Mouse (Mus musculus): ENCODE measurements around the gene Acr.

The Acr gene

GRCm38 (mm10) chr15:89589146-89589545 is 21.0 kb downstream of the Acr start:
- no peaks in the 10 kb centered on the region for H3K36me3 ChIP-seq (ENCODE audit: insufficient read depth, low read length)
- TF ChIP-seq CTCF (conservative IDR thresholded peaks at IDR 0.05; ENCODE audit: low read length) (no peak), POU5F1 (IDR thresholded peaks at IDR 0.05; ENCODE audit: borderline replicate concordance, low read length) (no peak), NANOG (IDR thresholded peaks at IDR 0.05; ENCODE audit: borderline replicate concordance, low read length) (no peak)
- peaks cover 35% of the 10 kb centered on the region for H3K4me1 ChIP-seq (replicated peaks; ENCODE audit: low read depth, low read length)
- no peak overlapping the region for H3K4me3 ChIP-seq (replicated peaks; ENCODE audit: low read length)
- no peaks in the 10 kb centered on the region for H3K9me3 ChIP-seq (ENCODE audit: low read length)
- H3K27me3 ChIP-seq (ENCODE audit: insufficient read depth, low read length): peaks cover 5% of the 10 kb centered on the region; the same call in 1 of the 2 replicates

- Histone ChIP-seq H3K4me1 (replicated peaks; ENCODE audit: low read depth, low read length) (peaks cover 15% of the 10 kb centered on the region), H3K27me3 (ENCODE audit: insufficient read depth, low read length) (peaks cover 5% of the 10 kb centered on the region; the same call in 1 of the 2 replicates), H3K9me3 (ENCODE audit: low read length) (no peaks in the 10 kb centered on the region), H3K4me3 (replicated peaks; ENCODE audit: low read length) (peak overlapping the region; percentile 89), H3K36me3 (ENCODE audit: insufficient read depth, low read length) (no peaks in the 10 kb centered on the region)
- TF ChIP-seq POU5F1 (IDR thresholded peaks at IDR 0.05; ENCODE audit: borderline replicate concordance, low read length): no peak
- TF ChIP-seq NANOG (IDR thresholded peaks at IDR 0.05; ENCODE audit: borderline replicate concordance, low read length): no peak
- no peak for TF ChIP-seq CTCF (conservative IDR thresholded peaks at IDR 0.05; ENCODE audit: low read length)
Observed at GRCm38 (mm10) chr15:89591317-89591716, 23.2 kb downstream of the Acr start.

GRCm38 (mm10) chr15:89591723-89592455 is 23.8 kb downstream of the Acr start, which contains the start of gene Rabl2:
Rabl2 (minus strand) TSS chr15:89591923.
- Histone ChIP-seq H3K4me1 (replicated peaks; ENCODE audit: low read depth, low read length) (peaks cover 14% of the 10 kb centered on the region), H3K27me3 (ENCODE audit: insufficient read depth, low read length) (peaks cover 5% of the 10 kb centered on the region; the same call in 1 of the 2 replicates), H3K4me3 (replicated peaks; ENCODE audit: low read length) (peak within 1 kb of the TSS; percentile 89), H3K36me3 (ENCODE audit: insufficient read depth, low read length) (no peaks in the 10 kb centered on the region), H3K9me3 (ENCODE audit: low read length) (no peaks in the 10 kb centered on the region)
- TF ChIP-seq CTCF (conservative IDR thresholded peaks at IDR 0.05; ENCODE audit: low read length) (no peak), POU5F1 (IDR thresholded peaks at IDR 0.05; ENCODE audit: borderline replicate concordance, low read length) (no peak), NANOG (IDR thresholded peaks at IDR 0.05; ENCODE audit: borderline replicate concordance, low read length) (no peak)

- no peaks in the 10 kb centered on the region for H3K9me3 ChIP-seq (ENCODE audit: low read length)
- H3K27me3 ChIP-seq (ENCODE audit: insufficient read depth, low read length): peaks cover 5% of the 10 kb centered on the region; the same call in 1 of the 2 replicates
- TF ChIP-seq POU5F1 (IDR thresholded peaks at IDR 0.05; ENCODE audit: borderline replicate concordance, low read length): no peak
- TF ChIP-seq CTCF (conservative IDR thresholded peaks at IDR 0.05; ENCODE audit: low read length): no peak
- TF ChIP-seq NANOG (IDR thresholded peaks at IDR 0.05; ENCODE audit: borderline replicate concordance, low read length): no peak
- peak overlapping the region; percentile 89 for H3K4me3 ChIP-seq (replicated peaks; ENCODE audit: low read length)
- peaks cover 14% of the 10 kb centered on the region for H3K4me1 ChIP-seq (replicated peaks; ENCODE audit: low read depth, low read length)
- no peaks in the 10 kb centered on the region for H3K36me3 ChIP-seq (ENCODE audit: insufficient read depth, low read length)
Observed at GRCm38 (mm10) chr15:89592548-89592947, 24.4 kb downstream of the Acr start.

GRCm38 (mm10) chr15:89605822-89606570 is 37.9 kb downstream of the Acr start:
- TF ChIP-seq CTCF (conservative IDR thresholded peaks at IDR 0.05; ENCODE audit: low read length): peak; percentile 37
- TF ChIP-seq NANOG (IDR thresholded peaks at IDR 0.05; ENCODE audit: borderline replicate concordance, low read length): no peak
- Histone ChIP-seq H3K4me1 (replicated peaks; ENCODE audit: low read depth, low read length) (peaks cover 20% of the 10 kb centered on the region), H3K27me3 (ENCODE audit: insufficient read depth, low read length) (no peaks in the 10 kb centered on the region), H3K9me3 (ENCODE audit: low read length) (peaks cover 8% of the 10 kb centered on the region), H3K36me3 (ENCODE audit: insufficient read depth, low read length) (no peaks in the 10 kb centered on the region), H3K4me3 (replicated peaks; ENCODE audit: low read length) (no peak overlapping the region)

- H3K4me1 ChIP-seq (replicated peaks; ENCODE audit: low read depth, low read length): peaks cover 20% of the 10 kb centered on the region
- no peaks in the 10 kb centered on the region for H3K27me3 ChIP-seq (ENCODE audit: insufficient read depth, low read length)
- peaks cover 15% of the 10 kb centered on the region for H3K9me3 ChIP-seq (ENCODE audit: low read length)
- H3K4me3 ChIP-seq (replicated peaks; ENCODE audit: low read length): 0 out of 2 replicates have a peak overlapping the region, but pooled peaks have one; percentile 17
- TF ChIP-seq POU5F1 (IDR thresholded peaks at IDR 0.05; ENCODE audit: borderline replicate concordance, low read length) (no peak), CTCF (conservative IDR thresholded peaks at IDR 0.05; ENCODE audit: low read length) (no peak), NANOG (IDR thresholded peaks at IDR 0.05; ENCODE audit: borderline replicate concordance, low read length) (no peak)
- no peaks in the 10 kb centered on the region for H3K36me3 ChIP-seq (ENCODE audit: insufficient read depth, low read length)
Observed at GRCm38 (mm10) chr15:89607480-89607879, 39.4 kb downstream of the Acr start.

- Histone ChIP-seq H3K36me3 (ENCODE audit: insufficient read depth, low read length) (no peaks in the 10 kb centered on the region), H3K9me3 (ENCODE audit: low read length) (peaks cover 15% of the 10 kb centered on the region), H3K4me1 (replicated peaks; ENCODE audit: low read depth, low read length) (peaks cover 20% of the 10 kb centered on the region), H3K27me3 (ENCODE audit: insufficient read depth, low read length) (no peaks in the 10 kb centered on the region), H3K4me3 (replicated peaks; ENCODE audit: low read length) (0 out of 2 replicates have a peak overlapping the region, but pooled peaks have one; percentile 17)
- TF ChIP-seq CTCF (conservative IDR thresholded peaks at IDR 0.05; ENCODE audit: low read length) (no peak), POU5F1 (IDR thresholded peaks at IDR 0.05; ENCODE audit: borderline replicate concordance, low read length) (no peak), NANOG (IDR thresholded peaks at IDR 0.05; ENCODE audit: borderline replicate concordance, low read length) (no peak)
Observed at GRCm38 (mm10) chr15:89607888-89608287, 39.8 kb downstream of the Acr start.

- TF ChIP-seq NANOG (IDR thresholded peaks at IDR 0.05; ENCODE audit: borderline replicate concordance, low read length): no peak
- TF ChIP-seq CTCF (conservative IDR thresholded peaks at IDR 0.05; ENCODE audit: low read length): peak; percentile 39
- Histone ChIP-seq H3K36me3 (ENCODE audit: insufficient read depth, low read length) (no peaks in the 10 kb centered on the region), H3K4me3 (replicated peaks; ENCODE audit: low read length) (no peak overlapping the region; the same call in 1 of the 2 replicates), H3K4me1 (replicated peaks; ENCODE audit: low read depth, low read length) (no peaks in the 10 kb centered on the region), H3K9me3 (ENCODE audit: low read length) (peaks cover 26% of the 10 kb centered on the region), H3K27me3 (ENCODE audit: insufficient read depth, low read length) (no peaks in the 10 kb centered on the region)
Observed at GRCm38 (mm10) chr15:89622312-89622958, 54.3 kb downstream of the Acr start.
